Mouse (Mus musculus) adrenal gland, adult 2 months (tissue): ENCODE measurements at regions not wholly inside any gene's neighbourhood (a gene's known extent, or its start where the extent isn't known, plus 50 kb on each side); places are given as distances from the start of the nearest gene placed in this dataset.
A peak's percentile ranks its signal among the peaks of the same experiment; 100 is the strongest.

ENCODE experiments used
- DNase-seq: peaks from one replicate; pipeline ENCODE4 v3.0.0; 2021

DNA sequence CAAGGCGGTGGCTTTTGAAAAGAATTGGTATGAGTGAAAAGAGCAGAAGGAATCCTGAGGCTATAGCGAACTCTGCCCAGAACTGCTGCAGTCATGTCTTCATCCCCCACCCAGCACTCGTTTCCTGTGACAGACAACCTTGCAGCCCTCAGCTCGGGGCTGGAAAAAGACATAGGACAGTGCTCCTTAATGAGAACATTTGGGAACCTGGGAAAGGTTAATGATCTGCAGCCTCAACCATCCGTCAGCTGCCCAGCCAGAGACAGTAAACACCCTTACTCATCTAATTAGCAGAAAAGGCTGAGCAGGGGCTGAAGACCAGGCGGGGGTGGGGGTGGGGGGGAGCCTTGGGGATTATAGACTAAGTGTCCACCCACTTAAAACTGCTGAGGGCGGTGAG is 76.3 kb upstream of the Arhgap36 start:
- no peak for DNase-seq

DNA sequence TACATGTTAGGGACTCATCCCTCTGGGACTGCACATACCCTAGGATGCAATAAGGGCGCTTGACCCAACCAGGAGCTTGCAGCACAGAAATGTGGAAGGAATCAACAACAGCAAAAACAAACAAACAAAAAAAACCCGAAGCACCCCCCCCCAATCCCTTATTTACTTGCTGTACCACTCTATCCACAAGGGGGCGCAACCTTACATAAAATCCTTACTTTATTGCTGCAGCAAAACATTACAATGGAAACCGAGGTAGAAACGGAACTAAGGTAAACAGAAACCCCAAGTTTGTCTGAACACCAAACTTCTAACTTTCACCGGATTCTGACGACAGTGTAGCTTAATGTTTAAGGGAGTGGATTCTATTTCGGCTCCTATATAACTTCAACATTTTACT is 86.7 kb upstream of the Arhgap36 start:
- DNase-seq, result peak; percentile 13

DNA sequence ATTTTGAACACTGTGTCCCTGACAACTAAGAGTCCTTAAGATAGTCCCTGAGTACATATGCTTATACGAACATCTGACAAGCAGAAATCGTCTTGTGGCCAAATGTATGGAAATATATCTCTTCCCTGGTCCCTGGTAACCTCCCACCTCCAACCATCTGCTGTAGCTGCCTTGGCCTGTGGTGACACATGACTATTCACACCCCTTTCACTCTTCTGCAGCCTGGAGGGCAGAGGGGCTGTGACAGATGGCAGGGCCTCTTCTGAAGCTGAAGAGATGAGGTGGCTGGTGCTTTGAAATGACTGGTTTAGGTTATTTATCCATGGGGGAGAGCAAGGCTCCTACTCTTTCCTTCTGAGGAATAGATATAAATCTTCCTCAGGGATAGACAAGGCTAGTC is 82.3 kb upstream of the Enox2 start:
- no peak for DNase-seq

DNA sequence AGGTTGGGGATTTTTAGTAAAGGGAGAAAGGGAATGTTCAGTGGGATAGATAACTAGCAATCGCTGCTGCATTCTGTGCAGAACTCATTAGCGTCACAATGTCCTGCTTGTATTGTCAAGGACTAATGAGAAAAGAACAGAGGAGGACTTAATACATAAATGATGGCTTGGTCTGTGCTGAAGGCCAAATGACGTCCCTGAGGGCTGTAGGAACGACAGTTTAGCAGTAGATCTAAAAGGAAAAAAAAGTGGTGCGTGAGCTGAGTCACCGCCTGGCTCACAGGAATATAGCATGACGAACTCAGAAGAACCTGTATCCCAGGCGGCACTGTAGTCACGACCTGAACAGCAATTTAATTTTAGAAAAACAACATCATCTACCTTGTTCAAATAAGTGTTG is 81.3 kb upstream of the Enox2 start:
- DNase-seq, result peak; percentile 59

DNA sequence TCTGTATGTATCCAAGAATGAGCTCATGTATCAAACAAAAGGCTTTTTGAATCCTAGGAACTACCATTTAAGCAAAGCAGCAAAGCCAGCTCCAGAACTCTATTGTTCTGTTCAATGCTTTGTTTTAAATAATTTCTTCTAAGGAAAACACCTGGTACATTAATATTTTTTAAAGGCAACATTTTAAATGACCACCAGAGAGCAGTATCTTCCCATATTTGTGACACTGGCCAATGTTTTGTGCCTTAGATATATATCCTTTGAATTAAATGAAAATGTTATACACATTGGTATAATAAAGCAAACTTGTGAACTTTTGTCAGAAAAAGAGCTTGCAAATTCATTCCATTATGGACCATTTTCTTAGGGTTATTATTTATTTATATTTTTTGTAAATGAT is 58.4 kb upstream of the Enox2 start:
- DNase-seq, result no peak
